Mouse (Mus musculus) ES-E14 (cell line): ENCODE results near the gene Polr3b. TPM values are rescaled to one million over a fixed set of nuclear protein-coding genes. Genes with fewer than 3 reads are reported as not detected.

Source experiments
- DNase-seq: peaks from one replicate; pipeline ENCODE4 v3.0.0-alpha.2; 2013; ENCODE audit warnings: low read depth, low spot score
- H3K27ac ChIP-seq: 2 replicates; pipeline ENCODE4 v1.5.1; 2012; ENCODE audit warnings: low read depth, mild to moderate bottlenecking, low read length, moderate library complexity, mixed read lengths; ENCODE audit not compliant: poor library complexity, insufficient read depth, severe bottlenecking
- H3K36me3 ChIP-seq: 2 replicates; pipeline ENCODE4 v1.6.1; 2012; ENCODE audit warnings: mild to moderate bottlenecking, low read length, moderate library complexity, mixed read lengths; ENCODE audit not compliant: control insufficient read depth, poor library complexity, insufficient read depth, severe bottlenecking
- H3K4me1 ChIP-seq, 2 experiments: fragments of 150-350 bp in 1 of 2; sonication (generic) in 1 of 2; 2 replicates each; pipeline ENCODE4 v1.6.1; 2012; ENCODE audit warnings: low read length in 2 of 2, mild to moderate bottlenecking in 1 of 2, mixed read lengths in 1 of 2; ENCODE audit not compliant: control insufficient read depth in 2 of 2, insufficient read depth in 2 of 2, poor library complexity in 1 of 2
- H3K4me3 ChIP-seq, 2 experiments: fragments of 150-350 bp in 1 of 2; sonication (generic) in 1 of 2; 2 replicates each; pipeline ENCODE4 v1.5.1; 2012; ENCODE audit warnings: low read length in 2 of 2, low read depth in 1 of 2, mild to moderate bottlenecking in 1 of 2, mixed read lengths in 1 of 2; ENCODE audit not compliant: insufficient read depth in 1 of 2, poor library complexity in 1 of 2, severe bottlenecking in 1 of 2
- H3K9ac ChIP-seq: 2 replicates; pipeline ENCODE4 v1.6.1; 2012; ENCODE audit warnings: low read depth, mild to moderate bottlenecking, low read length, mixed read lengths; ENCODE audit not compliant: poor library complexity, insufficient read depth, severe bottlenecking
- H3K9me3 ChIP-seq: fragments of 150-350 bp; sonication (generic); 2 replicates; pipeline ENCODE4 v1.6.1; 2012; ENCODE audit warnings: low read depth, mild to moderate bottlenecking, low read length; ENCODE audit not compliant: control insufficient read depth, insufficient read depth
- CHD2 ChIP-seq: IDR thresholded peaks from 2 replicates; pipeline ENCODE4 v1.6.1; 2014; ENCODE audit warnings: mild to moderate bottlenecking, low read depth, low read length, inconsistent platforms
- HCFC1 ChIP-seq: IDR thresholded peaks from 2 replicates; pipeline ENCODE4 v1.6.1; 2012; ENCODE audit warnings: low read length, inconsistent platforms, borderline replicate concordance; ENCODE audit not compliant: insufficient read depth
- MAFK ChIP-seq: IDR thresholded peaks from 2 replicates; pipeline ENCODE4 v1.6.1; 2014; ENCODE audit warnings: mild to moderate bottlenecking, low read depth, low read length, inconsistent platforms; ENCODE audit not compliant: insufficient read depth
- ZC3H11A ChIP-seq: IDR thresholded peaks from 2 replicates; pipeline ENCODE4 v1.6.1; 2012; ENCODE audit warnings: low read depth, mild to moderate bottlenecking, inconsistent platforms, low read length, borderline replicate concordance
- ZNF384 ChIP-seq: IDR thresholded peaks from 2 replicates; pipeline ENCODE4 v1.6.1; 2012; ENCODE audit warnings: low read depth, low read length, inconsistent platforms
- in situ Hi-C, 2 experiments: fragments of 600-800 bp; cut with MboI; formaldehyde crosslinking; loops; one replicate each; pipeline ENCODE4 v1.15.1; 2025; ENCODE audit warnings: low sequenced_read_pairs in 2 of 2, inconsistent platforms in 1 of 2; ENCODE audit not compliant: unreplicated experiment in 2 of 2
- total RNA-seq: library from RNA; depleted of rRNA; stranded (reverse); fragments of 300-350 nt; gene quantifications from 2 replicates; pipeline ENCODE4 v1.2.3, GENCODE M21; 2012

Polr3b gene
- total RNA-seq, 1 experiment, result 29.2 TPM

DNA sequence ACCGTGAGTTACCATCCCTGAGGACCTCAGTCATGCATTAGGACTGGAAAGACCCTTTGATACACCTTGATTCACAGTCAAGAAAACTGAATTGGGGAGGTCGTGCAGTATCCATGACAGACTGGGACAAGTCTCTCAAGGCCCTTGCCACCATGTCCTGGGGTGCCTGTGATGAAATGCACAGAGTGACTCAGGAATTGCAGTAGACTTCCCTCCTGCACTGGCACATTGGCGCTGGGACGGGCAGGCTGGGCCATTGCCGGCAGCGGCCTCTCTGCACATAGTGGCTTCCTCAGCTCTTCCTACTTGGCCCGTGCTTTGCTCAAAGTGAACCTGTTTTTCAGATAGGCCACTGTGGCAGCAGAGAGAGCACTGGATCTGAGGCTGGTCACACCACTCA is 94.5 kb downstream of the Polr3b start:
- H3K9ac ChIP-seq, result no peak overlapping the region
- H3K27ac ChIP-seq, result no peak overlapping the region
- in situ Hi-C loops, result no loop called here
- H3K4me3 ChIP-seq, result no peak overlapping the region
- DNase-seq, result no peak
- no peaks in the 10 kb centered on the region for H3K4me1 ChIP-seq
- TF ChIP-seq ZC3H11A (no peak), MAFK (no peak)
- peaks cover 41% of the 10 kb centered on the region for H3K36me3 ChIP-seq
- no peaks in the 10 kb centered on the region for H3K9me3 ChIP-seq

- Histone ChIP-seq H3K9ac (no peak overlapping the region), H3K27ac (no peak overlapping the region), H3K4me1 (peaks cover 0 to 5% of the 10 kb centered on the region in 2 experiments; a peak in 2 of 4 replicates), H3K36me3 (peaks cover 32% of the 10 kb centered on the region), H3K9me3 (no peaks in the 10 kb centered on the region), H3K4me3 (no peak overlapping the region)
- in situ Hi-C loops, result no loop called here
- DNase-seq, result no peak
- TF ChIP-seq ZNF384 (no peak), ZC3H11A (no peak), CHD2 (no peak), MAFK (no peak), HCFC1 (no peak)
Observed at GRCm38 (mm10) chr10:84722711-84723110, 100.6 kb downstream of the Polr3b start.

GRCm38 (mm10) chr10:84727005-84727404 is 104.9 kb downstream of the Polr3b start:
- Histone ChIP-seq H3K4me3 (no peak overlapping the region), H3K9ac (no peak overlapping the region), H3K9me3 (no peaks in the 10 kb centered on the region), H3K27ac (no peak overlapping the region), H3K36me3 (peaks cover 19% of the 10 kb centered on the region; the same call in 1 of the 2 replicates), H3K4me1 (peaks cover 0 to 5% of the 10 kb centered on the region in 2 experiments; a peak in 1 of 4 replicates)
- TF ChIP-seq ZNF384 (no peak), ZC3H11A (no peak), MAFK (no peak), CHD2 (no peak)
- no peak for DNase-seq
- in situ Hi-C loops, result no loop called here

GRCm38 (mm10) chr10:84727760-84728159 is 105.7 kb downstream of the Polr3b start:
- no peak for TF ChIP-seq MAFK
- TF ChIP-seq CHD2, result no peak
- TF ChIP-seq HCFC1, result no peak
- no peak for TF ChIP-seq ZC3H11A
- TF ChIP-seq ZNF384, result no peak
- H3K4me1 ChIP-seq, result no peaks in the 10 kb centered on the region
- H3K27ac ChIP-seq, result no peak overlapping the region
- no peak overlapping the region for H3K4me3 ChIP-seq
- H3K9me3 ChIP-seq, result no peaks in the 10 kb centered on the region
- DNase-seq, result no peak
- peaks cover 16% of the 10 kb centered on the region; the same call in 1 of the 2 replicates for H3K36me3 ChIP-seq
- in situ Hi-C loops, result no loop called here
- H3K9ac ChIP-seq, result no peak overlapping the region

DNA sequence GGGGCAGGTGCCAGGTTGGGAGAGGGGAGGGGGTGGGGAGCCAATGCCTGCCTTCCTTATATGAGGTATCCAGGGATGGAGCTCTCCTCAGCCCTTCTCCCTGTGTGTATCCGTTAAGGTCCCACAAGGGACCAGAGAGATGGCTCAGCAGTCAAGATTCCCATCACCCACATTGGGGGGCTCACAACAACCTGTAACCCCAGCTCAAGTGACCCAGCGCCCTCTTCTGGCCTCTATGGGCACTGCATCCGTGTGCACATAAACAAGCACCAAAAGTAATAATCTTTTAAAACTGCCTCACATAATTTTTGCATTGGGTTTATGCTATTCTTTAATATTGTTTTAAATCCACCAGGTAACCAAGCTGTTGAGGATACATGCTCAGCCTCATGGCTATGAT is 108.0 kb downstream of the Polr3b start:
- peak; percentile 21; the same call in 1 of the 2 replicates for TF ChIP-seq ZC3H11A
- no peak for TF ChIP-seq HCFC1
- no peak for TF ChIP-seq ZNF384
- no peak for TF ChIP-seq CHD2
- in situ Hi-C loops, result no loop called here
- Histone ChIP-seq H3K4me1 (no peaks in the 10 kb centered on the region), H3K9ac (no peak overlapping the region), H3K9me3 (no peaks in the 10 kb centered on the region), H3K27ac (no peak overlapping the region), H3K4me3 (no peak overlapping the region), H3K36me3 (peaks cover 15% of the 10 kb centered on the region; the same call in 1 of the 2 replicates)
- no peak for DNase-seq
